Mouse (Mus musculus) neural tube, embryonic 14.5 days (tissue): Measurements from ENCODE around the gene Mfsd4b1. TPM values are rescaled to one million over a fixed set of nuclear protein-coding genes. Genes with fewer than 3 reads are reported as not detected.

Experiments
- ATAC-seq: fragments of 200-750 bp; cut with Nextera tagmentation; 2 replicates; pipeline ENCODE4 v1.8.0; 2017; ENCODE audit warnings: low read depth, mild to moderate bottlenecking, moderate TSS enrichment, moderate library complexity
- H3K27ac ChIP-seq: fragments of 300-500 bp; sonication (generic); 2 replicates; pipeline ENCODE4 v1.5.1; 2014; ENCODE audit warnings: low read depth, mild to moderate bottlenecking, control low read depth, low read length, moderate library complexity, mixed read lengths
- H3K27me3 ChIP-seq: fragments of 300-500 bp; sonication (generic); 2 replicates; pipeline ENCODE4 v1.6.1; 2014; ENCODE audit warnings: low read length; ENCODE audit not compliant: control insufficient read depth, insufficient read depth
- H3K36me3 ChIP-seq: fragments of 300-500 bp; sonication (generic); 2 replicates; pipeline ENCODE4 v1.6.1; 2014; ENCODE audit warnings: low read length, mixed read lengths; ENCODE audit not compliant: control insufficient read depth, insufficient read depth
- H3K4me1 ChIP-seq: fragments of 300-500 bp; sonication (generic); 2 replicates; pipeline ENCODE4 v1.6.1; 2014; ENCODE audit warnings: low read length; ENCODE audit not compliant: control insufficient read depth, insufficient read depth
- H3K4me2 ChIP-seq: fragments of 300-500 bp; sonication (generic); 2 replicates; pipeline ENCODE4 v1.6.1; 2014; ENCODE audit warnings: mild to moderate bottlenecking, low read depth, low read length, control low read depth
- H3K4me3 ChIP-seq: fragments of 300-500 bp; sonication (generic); 2 replicates; pipeline ENCODE4 v1.5.1; 2014; ENCODE audit warnings: low read depth, low read length, control low read depth, mixed read lengths
- H3K9ac ChIP-seq: fragments of 300-500 bp; sonication (generic); replicated peaks from 2 replicates; pipeline ENCODE4 v1.6.1; 2014; ENCODE audit warnings: low read depth, mild to moderate bottlenecking, control low read depth, low read length, mixed read lengths
- H3K9me3 ChIP-seq: fragments of 300-500 bp; sonication (generic); 2 replicates; pipeline ENCODE4 v1.6.1; 2016; ENCODE audit warnings: low read length; ENCODE audit not compliant: control insufficient read depth
- WGBS: fragments of 180-500 bp; shearing (Covaris S2); extraction: QIAGEN DNeasy Blood & Tissue Kit; methylation state at CpG from one replicate; pipeline ENCODE4 v1.1.7; 2014; 5-methylcytosine and 5-hydroxymethylcytosine counted together
- polyA plus RNA-seq: library from polyadenylated mRNA; unstranded; fragments of >200 nt; fragmentation: Nextera tagmentation; extraction: Ambion mirVana; gene quantifications from 2 replicates; pipeline ENCODE4 v1.2.1, GENCODE M21; 2014

Mfsd4b1 gene
- polyA plus RNA-seq, 1 experiment from 2014 or later = 0.63 TPM

GRCm38 (mm10) chr10:40050763-40051162, 25.7 kb upstream of the Mfsd4b1 start:
- no peak for ATAC-seq
- H3K9ac ChIP-seq = no peak overlapping the region
- H3K9me3 ChIP-seq = no peaks in the 10 kb centered on the region
- H3K4me1 ChIP-seq = no peaks in the 10 kb centered on the region
- no peaks in the 10 kb centered on the region for H3K27me3 ChIP-seq
- 90% methylated on average over 2 of the region's 2 CpGs for WGBS
- H3K27ac ChIP-seq = no peak overlapping the region
- no peaks in the 10 kb centered on the region for H3K36me3 ChIP-seq
- H3K4me2 ChIP-seq = no peak overlapping the region
- no peak overlapping the region for H3K4me3 ChIP-seq

- 18% methylated on average over 4 of the region's 4 CpGs for WGBS
- no peaks in the 10 kb centered on the region for H3K4me1 ChIP-seq
- H3K9me3 ChIP-seq = no peaks in the 10 kb centered on the region
- no peak overlapping the region for H3K4me2 ChIP-seq
- no peaks in the 10 kb centered on the region for H3K27me3 ChIP-seq
- H3K36me3 ChIP-seq = no peaks in the 10 kb centered on the region
- no peak overlapping the region for H3K27ac ChIP-seq
- no peak for ATAC-seq
- no peak overlapping the region for H3K9ac ChIP-seq
- no peak overlapping the region for H3K4me3 ChIP-seq
These were observed 16.3 kb upstream of the Mfsd4b1 start for GRCm38 (mm10) chr10:40041339-40041738.

- Histone ChIP-seq H3K4me1 (no peaks in the 10 kb centered on the region), H3K27ac (no peak overlapping the region), H3K27me3 (no peaks in the 10 kb centered on the region), H3K4me3 (no peak overlapping the region), H3K9me3 (no peaks in the 10 kb centered on the region), H3K9ac (no peak overlapping the region), H3K4me2 (no peak overlapping the region), H3K36me3 (no peaks in the 10 kb centered on the region)
- WGBS = 72% methylated on average over 24 of the region's 24 CpGs
- ATAC-seq = no peak
These were observed 11.9 kb upstream of the Mfsd4b1 start for GRCm38 (mm10) chr10:40036686-40037560.

DNA sequence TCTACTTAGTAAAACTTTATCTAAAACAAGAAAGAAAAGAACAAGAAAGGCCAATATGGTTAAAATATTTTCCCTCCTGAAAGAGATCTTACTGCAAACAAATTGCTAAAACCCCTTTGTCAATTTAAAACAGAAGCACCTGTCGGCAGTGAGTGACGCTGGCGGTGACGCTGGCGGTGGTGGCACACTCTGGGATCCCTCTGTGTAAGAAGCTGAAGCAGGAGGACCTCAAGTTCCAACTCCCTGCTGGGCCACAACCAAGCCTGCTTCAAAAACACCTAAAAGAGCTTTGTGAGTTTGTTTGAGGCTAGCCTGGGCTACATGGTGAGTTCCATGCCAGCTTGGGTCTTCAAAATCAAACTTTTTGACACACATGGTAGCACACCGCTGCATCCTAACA, 9.9 kb upstream of the Mfsd4b1 start:
- no peak for ATAC-seq
- no peaks in the 10 kb centered on the region for H3K4me1 ChIP-seq
- no peak overlapping the region for H3K4me2 ChIP-seq
- no peaks in the 10 kb centered on the region for H3K36me3 ChIP-seq
- no peak overlapping the region for H3K4me3 ChIP-seq
- no peak overlapping the region for H3K9ac ChIP-seq
- H3K9me3 ChIP-seq = no peaks in the 10 kb centered on the region
- no peak overlapping the region for H3K27ac ChIP-seq
- 96% methylated on average over 6 of the region's 6 CpGs for WGBS
- no peaks in the 10 kb centered on the region for H3K27me3 ChIP-seq

DNA sequence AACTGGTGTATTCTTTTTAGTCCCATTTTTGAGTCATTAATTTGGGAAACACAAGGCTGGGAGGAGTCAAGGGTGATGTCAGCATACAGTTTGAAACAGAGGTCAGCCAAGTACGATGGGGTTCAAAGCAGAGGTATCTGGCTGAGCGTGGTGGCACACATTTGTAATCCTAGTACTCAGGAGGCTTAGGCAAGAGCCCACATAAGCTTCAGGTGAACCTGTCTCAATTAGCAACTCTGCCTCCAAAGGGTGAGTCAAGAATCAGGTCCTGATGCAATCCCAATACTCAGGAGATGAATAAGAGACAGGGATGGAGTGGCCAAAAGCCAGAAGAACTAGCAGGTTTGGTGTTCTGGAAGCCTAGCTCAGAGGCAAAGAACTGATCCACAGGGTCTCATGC, 7.8 kb upstream of the Mfsd4b1 start:
- WGBS = 86% methylated on average over 2 of the region's 2 CpGs
- H3K27ac ChIP-seq = no peak overlapping the region
- H3K4me3 ChIP-seq = no peak overlapping the region
- H3K9me3 ChIP-seq = no peaks in the 10 kb centered on the region
- H3K4me1 ChIP-seq = no peaks in the 10 kb centered on the region
- no peaks in the 10 kb centered on the region for H3K27me3 ChIP-seq
- no peak overlapping the region for H3K9ac ChIP-seq
- no peak for ATAC-seq
- no peak overlapping the region for H3K4me2 ChIP-seq
- no peaks in the 10 kb centered on the region for H3K36me3 ChIP-seq

DNA sequence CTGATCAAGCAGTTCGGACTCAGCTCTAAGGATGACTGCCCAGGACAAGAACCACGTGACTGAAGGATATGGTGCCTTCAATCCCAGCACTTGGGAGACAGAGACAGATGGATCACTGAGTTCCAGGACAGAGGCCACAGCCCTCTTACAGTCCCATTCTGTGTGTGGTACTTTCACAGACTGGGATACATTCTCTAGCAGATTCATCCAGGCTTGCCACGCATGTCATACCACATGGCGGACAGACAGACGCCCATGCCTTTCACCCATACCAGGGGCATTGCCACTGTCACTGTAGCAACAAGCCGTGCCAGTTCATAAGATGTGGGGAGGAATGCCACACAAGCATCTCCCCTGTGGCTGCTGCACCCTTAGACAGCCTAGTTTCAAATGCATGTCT, 5.6 kb upstream of the Mfsd4b1 start:
- H3K4me3 ChIP-seq = no peak overlapping the region
- H3K36me3 ChIP-seq = no peaks in the 10 kb centered on the region
- H3K9me3 ChIP-seq = no peaks in the 10 kb centered on the region
- H3K4me1 ChIP-seq = no peaks in the 10 kb centered on the region
- no peak overlapping the region for H3K4me2 ChIP-seq
- WGBS = 95% methylated on average over 6 of the region's 6 CpGs
- no peak overlapping the region for H3K9ac ChIP-seq
- no peak for ATAC-seq
- H3K27ac ChIP-seq = no peak overlapping the region
- no peaks in the 10 kb centered on the region for H3K27me3 ChIP-seq

- H3K27ac ChIP-seq = no peak overlapping the region
- H3K9me3 ChIP-seq = no peaks in the 10 kb centered on the region
- H3K27me3 ChIP-seq = no peaks in the 10 kb centered on the region
- no peak overlapping the region for H3K4me2 ChIP-seq
- H3K36me3 ChIP-seq = no peaks in the 10 kb centered on the region
- no peak overlapping the region for H3K9ac ChIP-seq
- no peak for ATAC-seq
- 87% methylated on average over 2 of the region's 2 CpGs for WGBS
- H3K4me1 ChIP-seq = peaks cover 4% of the 10 kb centered on the region; the same call in 1 of the 2 replicates
- no peak overlapping the region for H3K4me3 ChIP-seq
These were observed 4.5 kb upstream of the Mfsd4b1 start for GRCm38 (mm10) chr10:40029610-40030009.

DNA sequence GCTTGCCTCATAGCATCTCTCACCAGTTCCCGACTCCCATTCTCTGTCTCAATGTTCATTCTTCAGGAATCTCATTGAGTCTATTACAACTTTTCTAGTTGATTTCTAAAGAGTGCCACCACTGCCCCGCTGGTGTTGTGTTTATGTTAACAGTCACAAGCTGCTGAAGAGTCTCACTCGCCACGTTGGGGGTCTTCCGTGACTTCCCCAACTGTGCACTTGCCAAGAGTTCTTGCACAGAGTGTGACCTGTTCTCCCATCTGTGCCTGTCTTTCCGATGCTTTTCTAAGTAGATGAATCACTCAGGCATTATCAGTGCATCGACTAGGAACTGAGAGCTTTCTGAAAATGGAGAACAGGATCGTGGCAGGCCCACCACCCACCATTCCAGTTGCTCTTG, 3.0 kb upstream of the Mfsd4b1 start:
- Histone ChIP-seq H3K9me3 (no peaks in the 10 kb centered on the region), H3K36me3 (no peaks in the 10 kb centered on the region), H3K27ac (no peak overlapping the region), H3K4me3 (no peak overlapping the region), H3K9ac (no peak overlapping the region), H3K27me3 (no peaks in the 10 kb centered on the region), H3K4me2 (no peak overlapping the region), H3K4me1 (peaks cover 7% of the 10 kb centered on the region; the same call in 1 of the 2 replicates)
- WGBS = 87% methylated on average over 8 of the region's 8 CpGs
- no peak for ATAC-seq

- H3K9ac ChIP-seq = no peak overlapping the region
- peaks cover 7% of the 10 kb centered on the region; the same call in 1 of the 2 replicates for H3K4me1 ChIP-seq
- no peak for ATAC-seq
- no peaks in the 10 kb centered on the region for H3K36me3 ChIP-seq
- no peak overlapping the region for H3K27ac ChIP-seq
- H3K9me3 ChIP-seq = no peaks in the 10 kb centered on the region
- WGBS = 94% methylated on average over 5 of the region's 5 CpGs
- no peak overlapping the region for H3K4me2 ChIP-seq
- no peak overlapping the region for H3K4me3 ChIP-seq
- no peaks in the 10 kb centered on the region for H3K27me3 ChIP-seq
These were observed 1.5 kb upstream of the Mfsd4b1 start for GRCm38 (mm10) chr10:40026546-40026945.
